Mouse (Mus musculus) stomach, postnatal 0 days (tissue): ENCODE measurements around the gene Atp1a3. TPM values are rescaled to one million over a fixed set of nuclear protein-coding genes. Genes with fewer than 3 reads are reported as not detected.
A peak's percentile ranks its signal among the peaks of the same experiment; 100 is the strongest.

Experiments used
- ATAC-seq: fragments of 200-750 bp; cut with Nextera tagmentation; 2 replicates; pipeline ENCODE4 v1.8.0; 2017; ENCODE audit not compliant: low FRiP score, low TSS enrichment
- DNase-seq: peaks from one replicate; pipeline ENCODE4 v3.0.0-alpha.2; 2016; ENCODE audit warnings: low spot score
- H3K27ac ChIP-seq: fragments of 300-500 bp; sonication (generic); replicated peaks from 2 replicates; pipeline ENCODE4 v1.5.1; 2014; ENCODE audit warnings: mild to moderate bottlenecking, control low read depth
- H3K27me3 ChIP-seq: fragments of 300-500 bp; sonication (generic); 2 replicates; pipeline ENCODE4 v1.6.1; 2014; ENCODE audit warnings: low read length; ENCODE audit not compliant: control insufficient read depth, insufficient read depth
- H3K36me3 ChIP-seq: fragments of 300-500 bp; sonication (generic); 2 replicates; pipeline ENCODE4 v1.6.1; 2014; ENCODE audit warnings: low read length, mixed read lengths; ENCODE audit not compliant: control insufficient read depth, insufficient read depth
- H3K4me1 ChIP-seq: fragments of 300-500 bp; sonication (generic); replicated peaks from 2 replicates; pipeline ENCODE4 v1.6.1; 2014; ENCODE audit warnings: antibody characterized with exemption; ENCODE audit not compliant: control insufficient read depth, insufficient read depth
- H3K4me2 ChIP-seq: fragments of 300-500 bp; sonication (generic); replicated peaks from 2 replicates; pipeline ENCODE4 v1.6.1; 2014; ENCODE audit warnings: low read depth, mild to moderate bottlenecking, control low read depth, moderate library complexity
- H3K4me3 ChIP-seq: fragments of 300-500 bp; sonication (generic); 2 replicates; pipeline ENCODE4 v1.5.1; 2014; ENCODE audit warnings: low read depth, low read length, control low read depth
- H3K9ac ChIP-seq: fragments of 300-500 bp; sonication (generic); 2 replicates; pipeline ENCODE4 v1.6.1; 2014; ENCODE audit warnings: mild to moderate bottlenecking, low read length, control low read depth, mixed read lengths
- H3K9me3 ChIP-seq: fragments of 300-500 bp; sonication (generic); 2 replicates; pipeline ENCODE4 v1.6.1; 2016; ENCODE audit warnings: low read length; ENCODE audit not compliant: control insufficient read depth
- CTCF ChIP-seq: IDR thresholded peaks from 2 replicates; pipeline ENCODE4 v1.5.1; 2016; ENCODE audit warnings: antibody characterized with exemption, low read depth, mild to moderate bottlenecking, moderate library complexity
- EP300 ChIP-seq: optimal IDR thresholded peaks from 2 replicates; pipeline ENCODE3; 2016; ENCODE audit warnings: antibody characterized with exemption
- WGBS: fragments of 180-500 bp; shearing (Covaris S2); extraction: QIAGEN DNeasy Blood & Tissue Kit; methylation state at CpG from one replicate; pipeline ENCODE4 v1.1.7; 2014; 5-methylcytosine and 5-hydroxymethylcytosine counted together
- polyA plus RNA-seq: library from polyadenylated mRNA; unstranded; fragments of >200 nt; fragmentation: Nextera tagmentation; extraction: Ambion mirVana; gene quantifications from 2 replicates; pipeline ENCODE4 v1.2.1, GENCODE M21; 2015

Gene Atp1a3
- polyA plus RNA-seq, 1 experiment from 2014 or later, result 1.6 TPM

DNA sequence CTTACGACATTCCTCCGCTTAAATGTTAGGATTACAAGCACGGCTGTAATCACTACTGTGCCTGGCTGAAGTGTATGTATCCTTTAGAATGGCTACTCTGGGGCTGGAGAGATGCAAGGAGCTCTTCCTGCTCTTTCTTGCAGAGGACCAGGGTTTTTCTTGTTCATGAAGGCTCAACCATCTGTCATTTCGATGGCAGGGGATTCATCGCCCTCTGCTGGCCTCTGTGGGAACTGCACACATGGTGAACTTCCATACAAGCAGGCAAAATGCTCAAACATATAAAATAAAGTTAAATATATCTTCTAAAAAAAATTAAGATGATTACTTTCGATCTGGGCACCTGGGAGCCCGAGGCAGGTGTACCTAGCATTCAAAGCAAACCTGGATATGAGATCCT lies 30.2 kb upstream of the Atp1a3 start:
- Histone ChIP-seq H3K9me3 (no peaks in the 10 kb centered on the region), H3K4me2 (no peak overlapping the region), H3K9ac (no peak overlapping the region), H3K4me1 (no peaks in the 10 kb centered on the region), H3K27me3 (no peaks in the 10 kb centered on the region), H3K27ac (no peak overlapping the region), H3K36me3 (peaks cover 3% of the 10 kb centered on the region; the same call in 1 of the 2 replicates), H3K4me3 (no peak overlapping the region)
- ATAC-seq, result no peak
- no peak for TF ChIP-seq EP300
- TF ChIP-seq CTCF, result peak; percentile 86
- 50% methylated on average over 7 of the region's 7 CpGs for WGBS
- peak; percentile 76 for DNase-seq

DNA sequence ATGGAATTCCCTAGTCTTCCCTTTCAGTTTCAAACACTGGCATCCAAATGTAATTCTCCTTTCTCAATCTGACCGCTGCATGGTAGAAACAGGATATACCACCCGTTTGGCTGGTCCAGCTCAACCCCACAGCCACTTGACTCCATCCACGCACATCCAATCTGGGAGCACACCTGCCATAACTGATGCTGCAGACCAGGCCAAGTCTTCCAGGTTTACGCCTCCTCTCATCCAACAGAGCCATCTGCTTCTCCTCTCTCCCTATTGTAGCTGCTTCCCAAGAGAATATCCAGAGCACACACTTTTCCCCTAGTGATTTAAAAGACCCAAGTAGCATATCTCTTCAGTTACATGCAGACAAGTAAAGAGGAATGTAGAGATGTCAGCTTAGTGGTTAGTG lies 29.0 kb upstream of the Atp1a3 start:
- Histone ChIP-seq H3K4me3 (no peak overlapping the region), H3K4me2 (no peak overlapping the region), H3K27ac (no peak overlapping the region), H3K27me3 (no peaks in the 10 kb centered on the region), H3K9me3 (no peaks in the 10 kb centered on the region), H3K36me3 (peaks cover 3% of the 10 kb centered on the region; the same call in 1 of the 2 replicates), H3K9ac (no peak overlapping the region), H3K4me1 (no peaks in the 10 kb centered on the region)
- ATAC-seq (no peak), DNase-seq (no peak)
- WGBS, result 89% methylated on average over 4 of the region's 4 CpGs
- no peak for TF ChIP-seq EP300
- TF ChIP-seq CTCF, result no peak

DNA sequence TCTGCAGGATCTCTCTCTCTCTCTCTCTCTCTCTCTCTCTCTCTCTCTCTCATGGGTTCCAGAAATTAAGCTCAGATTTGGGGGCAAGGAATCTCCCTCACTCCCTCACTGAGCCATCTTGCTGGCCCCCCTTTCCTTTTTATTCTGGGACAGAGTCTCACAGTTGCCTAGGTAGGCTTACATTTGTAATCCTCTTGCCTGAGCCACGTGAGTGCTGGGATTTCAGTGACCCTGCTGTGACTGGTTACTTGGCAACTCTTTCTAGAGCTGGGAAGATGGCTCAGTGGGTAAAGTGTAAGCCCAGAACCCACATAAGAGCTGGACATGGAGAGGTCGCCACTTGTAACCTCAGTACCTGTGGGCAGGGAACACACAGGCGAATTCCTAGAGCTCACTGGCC lies 25.8 kb upstream of the Atp1a3 start:
- Histone ChIP-seq H3K27me3 (no peaks in the 10 kb centered on the region), H3K4me1 (no peaks in the 10 kb centered on the region), H3K9ac (no peak overlapping the region), H3K4me2 (no peak overlapping the region), H3K36me3 (peaks cover 3% of the 10 kb centered on the region; the same call in 1 of the 2 replicates), H3K4me3 (no peak overlapping the region), H3K9me3 (no peaks in the 10 kb centered on the region), H3K27ac (no peak overlapping the region)
- WGBS, result 72% methylated on average over 3 of the region's 3 CpGs
- no peak for TF ChIP-seq CTCF
- no peak for TF ChIP-seq EP300
- ATAC-seq (no peak), DNase-seq (no peak)

DNA sequence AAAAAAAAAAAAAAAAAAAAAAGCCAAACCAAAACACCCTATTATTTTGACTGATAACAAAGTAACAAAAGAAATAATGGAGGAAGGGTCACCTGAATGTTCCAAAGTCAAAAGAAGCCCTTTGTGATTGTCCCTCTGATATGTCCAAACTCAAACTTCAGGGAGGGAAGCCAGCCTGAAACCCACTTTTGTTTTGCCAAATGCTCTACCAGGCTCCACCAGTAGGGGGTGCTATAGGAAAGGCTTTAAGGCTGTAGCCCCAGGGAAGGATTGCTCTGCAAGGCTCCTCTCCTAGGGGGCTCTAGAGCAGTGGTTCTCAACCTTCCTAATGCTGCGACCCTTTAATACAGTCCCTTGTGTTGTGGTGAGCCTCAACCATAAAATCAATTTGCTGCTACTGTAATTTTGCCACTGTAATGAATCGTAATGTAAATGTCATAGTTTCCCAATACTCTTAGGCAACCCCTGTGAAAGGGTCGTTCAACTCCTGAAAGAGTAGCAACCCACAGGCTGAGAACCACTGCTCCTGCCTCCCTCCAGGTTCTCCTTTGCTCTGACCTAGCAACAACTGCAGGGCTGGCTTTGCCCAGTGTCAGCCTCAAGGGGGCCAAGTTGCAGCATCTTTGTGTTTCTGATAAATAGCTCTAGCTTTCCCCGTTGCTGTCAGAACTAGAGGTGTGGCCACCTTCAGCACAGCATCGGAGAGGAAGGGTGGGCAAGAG lies 24.4 kb upstream of the Atp1a3 start:
- ATAC-seq (0 out of 2 replicates have a peak, but pooled peaks have one; percentile 41), DNase-seq (peak; percentile 72)
- Histone ChIP-seq H3K4me3 (no peak overlapping the region), H3K9me3 (no peaks in the 10 kb centered on the region), H3K27me3 (no peaks in the 10 kb centered on the region), H3K9ac (no peak overlapping the region), H3K4me1 (no peaks in the 10 kb centered on the region), H3K27ac (no peak overlapping the region), H3K36me3 (no peaks in the 10 kb centered on the region), H3K4me2 (no peak overlapping the region)
- WGBS, result 40% methylated on average over 5 of the region's 5 CpGs
- TF ChIP-seq CTCF (peak; percentile 91), EP300 (no peak)

DNA sequence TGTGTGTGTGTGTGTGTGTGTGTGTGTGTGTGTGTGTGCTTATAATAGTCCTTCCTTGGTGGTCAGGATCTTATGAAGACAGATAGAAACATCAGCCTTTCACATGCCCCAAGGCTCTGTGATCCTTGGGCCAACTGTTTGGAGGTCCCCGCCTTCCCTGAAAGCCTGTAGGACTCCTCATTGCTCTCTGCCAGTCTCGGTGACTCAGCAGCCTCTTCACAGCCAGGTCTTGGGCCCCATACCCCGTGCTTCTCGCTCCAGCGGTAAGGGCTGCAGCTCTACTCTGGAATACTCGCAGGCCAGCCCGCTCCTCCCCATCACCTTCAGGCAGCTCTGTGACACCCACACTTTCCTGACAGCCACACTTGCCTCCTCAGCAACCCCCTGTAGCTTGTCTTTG lies 20.7 kb upstream of the Atp1a3 start:
- Histone ChIP-seq H3K4me2 (no peak overlapping the region), H3K9me3 (no peaks in the 10 kb centered on the region), H3K36me3 (no peaks in the 10 kb centered on the region), H3K27me3 (no peaks in the 10 kb centered on the region), H3K4me1 (no peaks in the 10 kb centered on the region), H3K4me3 (no peak overlapping the region), H3K9ac (no peak overlapping the region), H3K27ac (no peak overlapping the region)
- no peak for TF ChIP-seq CTCF
- no peak for TF ChIP-seq EP300
- ATAC-seq, result no peak
- WGBS, result 50% methylated on average over 7 of the region's 7 CpGs
- no peak for DNase-seq

DNA sequence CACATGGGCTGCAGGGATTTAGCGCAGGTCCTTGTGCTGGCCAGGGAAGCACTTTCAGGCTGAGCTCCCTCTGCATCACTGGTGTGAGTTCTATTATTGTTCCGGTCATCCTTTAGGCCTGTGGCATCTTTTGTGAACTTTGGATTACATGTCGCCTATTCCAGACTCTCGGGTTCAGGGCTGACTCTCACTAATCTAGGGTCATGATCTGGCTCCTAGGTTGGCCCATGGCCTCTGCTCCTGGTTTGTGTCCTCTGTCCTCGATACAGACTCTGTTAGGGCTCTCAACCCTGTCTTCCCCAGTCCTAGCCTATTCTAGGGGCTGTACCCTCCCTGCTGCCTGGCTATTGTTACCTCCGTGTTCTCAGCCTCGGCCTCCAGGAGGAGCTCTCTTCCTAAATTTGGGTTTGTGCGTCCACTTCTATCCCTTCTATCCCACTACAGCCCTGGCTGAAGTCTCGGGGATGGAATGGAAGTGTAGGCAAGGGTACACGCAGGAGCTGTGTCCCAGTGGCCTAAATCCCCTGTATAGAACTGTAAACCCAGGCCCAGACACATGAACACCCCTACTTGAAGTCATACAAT lies 20.2 kb upstream of the Atp1a3 start:
- TF ChIP-seq CTCF (peak; percentile 56), EP300 (no peak)
- H3K27me3 ChIP-seq, result no peaks in the 10 kb centered on the region
- no peaks in the 10 kb centered on the region for H3K4me1 ChIP-seq
- 54% methylated on average over 10 of the region's 10 CpGs for WGBS
- no peak overlapping the region for H3K4me2 ChIP-seq
- DNase-seq (no peak), ATAC-seq (no peak)
- H3K4me3 ChIP-seq, result no peak overlapping the region
- no peak overlapping the region for H3K27ac ChIP-seq
- H3K36me3 ChIP-seq, result no peaks in the 10 kb centered on the region; the same call in 1 of the 2 replicates
- H3K9ac ChIP-seq, result no peak overlapping the region
- no peaks in the 10 kb centered on the region for H3K9me3 ChIP-seq
